Mouse (Mus musculus): ENCODE data around the gene Arl14. TPM values are rescaled to one million over a fixed set of nuclear protein-coding genes. Genes with fewer than 3 reads are reported as not detected.
"Not testable (repeated sequence)": the region's sequence is repeated elsewhere in the genome, so short reads cannot be mapped to it uniquely, and the experiment has no call there.

Gene Arl14
- polyA plus RNA-seq, 1 experiment, result not detected

- Histone ChIP-seq H3K4me1 (ENCODE audit: control insufficient read depth, insufficient read depth, low read length) (no peaks in the 10 kb centered on the region), H3K27ac (ENCODE audit: control insufficient read depth, insufficient read depth, low read depth, low read length, poor library complexity) (no peak overlapping the region), H3K4me3 (replicated peaks; ENCODE audit: control insufficient read depth, low read depth, low read length) (no peak overlapping the region)
- TF ChIP-seq POLR2A (IDR thresholded peaks at IDR 0.05; ENCODE audit: borderline replicate concordance, control insufficient read depth, low read depth, low read length) (no peak), CTCF (IDR thresholded peaks at IDR 0.05; ENCODE audit: control insufficient read depth, insufficient read depth, low read length) (no peak)
- WGBS, result 84% methylated on average over 12 of the region's 12 CpGs
These were observed 14.3 kb downstream of the Arl14 start for GRCm38 (mm10) chr3:69236491-69236890.

- H3K27ac ChIP-seq (ENCODE audit: control insufficient read depth, insufficient read depth, low read depth, low read length, poor library complexity), result no peak overlapping the region
- 43% methylated on average over 12 of the region's 12 CpGs for WGBS
- no peaks in the 10 kb centered on the region for H3K4me1 ChIP-seq (ENCODE audit: control insufficient read depth, insufficient read depth, low read length)
- TF ChIP-seq POLR2A (IDR thresholded peaks at IDR 0.05; ENCODE audit: borderline replicate concordance, control insufficient read depth, low read depth, low read length) (no peak), CTCF (IDR thresholded peaks at IDR 0.05; ENCODE audit: control insufficient read depth, insufficient read depth, low read length) (no peak)
- H3K4me3 ChIP-seq (replicated peaks; ENCODE audit: control insufficient read depth, low read depth, low read length), result no peak overlapping the region
These were observed 16.1 kb downstream of the Arl14 start for GRCm38 (mm10) chr3:69238141-69238851.

DNA sequence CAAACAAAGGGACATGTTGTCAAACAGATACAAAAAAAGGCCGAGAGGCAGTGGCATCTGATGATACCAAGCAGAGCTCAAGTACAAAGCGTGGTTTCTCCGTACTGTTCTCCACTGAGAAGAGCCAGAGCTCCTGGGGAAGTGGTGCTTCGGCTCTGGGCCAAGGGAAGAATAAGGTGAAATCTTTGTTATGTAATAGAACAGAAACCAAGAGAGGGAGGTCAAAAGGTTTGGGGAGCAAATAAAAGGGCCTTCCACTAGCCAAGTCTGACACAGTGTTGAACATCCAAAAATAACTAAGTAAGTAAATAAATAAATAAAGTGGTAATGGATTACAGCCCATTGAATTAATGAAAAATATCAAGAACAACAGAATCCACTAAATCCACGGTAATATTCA is 17.0 kb downstream of the Arl14 start:
- Histone ChIP-seq H3K27ac (ENCODE audit: control insufficient read depth, insufficient read depth, low read depth, low read length, poor library complexity) (no peak overlapping the region), H3K4me3 (replicated peaks; ENCODE audit: control insufficient read depth, low read depth, low read length) (no peak overlapping the region), H3K4me1 (ENCODE audit: control insufficient read depth, insufficient read depth, low read length) (no peaks in the 10 kb centered on the region)
- WGBS, result 55% methylated on average over 5 of the region's 5 CpGs
- no peak for TF ChIP-seq CTCF (IDR thresholded peaks at IDR 0.05; ENCODE audit: control insufficient read depth, insufficient read depth, low read length)
- no peak for TF ChIP-seq POLR2A (IDR thresholded peaks at IDR 0.05; ENCODE audit: borderline replicate concordance, control insufficient read depth, low read depth, low read length)

DNA sequence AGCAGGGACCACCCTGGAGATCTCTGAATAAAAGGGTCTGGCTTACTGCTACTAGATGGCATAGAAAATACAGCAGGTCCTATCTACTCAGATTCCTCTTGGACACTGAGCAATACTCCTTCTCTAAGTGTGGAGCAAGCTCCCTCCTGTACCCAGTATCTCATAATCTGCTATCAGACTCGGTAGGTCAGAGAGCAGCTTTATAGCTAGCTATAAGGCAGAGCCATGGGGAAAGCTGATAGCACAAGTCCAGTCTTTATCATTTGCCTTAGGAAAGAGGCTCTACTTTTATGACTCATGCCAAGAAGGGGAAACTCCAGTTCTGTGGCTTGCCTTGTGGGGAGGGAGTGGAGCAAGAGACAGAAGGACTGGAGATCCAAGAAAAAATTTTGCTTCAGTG is 18.8 kb downstream of the Arl14 start:
- no peaks in the 10 kb centered on the region for H3K4me1 ChIP-seq (ENCODE audit: control insufficient read depth, insufficient read depth, low read length)
- TF ChIP-seq POLR2A (IDR thresholded peaks at IDR 0.05; ENCODE audit: borderline replicate concordance, control insufficient read depth, low read depth, low read length) (no peak), CTCF (IDR thresholded peaks at IDR 0.05; ENCODE audit: control insufficient read depth, insufficient read depth, low read length) (no peak)
- no peak overlapping the region for H3K27ac ChIP-seq (ENCODE audit: control insufficient read depth, insufficient read depth, low read depth, low read length, poor library complexity)
- H3K4me3 ChIP-seq (replicated peaks; ENCODE audit: control insufficient read depth, low read depth, low read length), result no peak overlapping the region
- WGBS, result 49% methylated on average over 1 of the region's 1 CpGs

DNA sequence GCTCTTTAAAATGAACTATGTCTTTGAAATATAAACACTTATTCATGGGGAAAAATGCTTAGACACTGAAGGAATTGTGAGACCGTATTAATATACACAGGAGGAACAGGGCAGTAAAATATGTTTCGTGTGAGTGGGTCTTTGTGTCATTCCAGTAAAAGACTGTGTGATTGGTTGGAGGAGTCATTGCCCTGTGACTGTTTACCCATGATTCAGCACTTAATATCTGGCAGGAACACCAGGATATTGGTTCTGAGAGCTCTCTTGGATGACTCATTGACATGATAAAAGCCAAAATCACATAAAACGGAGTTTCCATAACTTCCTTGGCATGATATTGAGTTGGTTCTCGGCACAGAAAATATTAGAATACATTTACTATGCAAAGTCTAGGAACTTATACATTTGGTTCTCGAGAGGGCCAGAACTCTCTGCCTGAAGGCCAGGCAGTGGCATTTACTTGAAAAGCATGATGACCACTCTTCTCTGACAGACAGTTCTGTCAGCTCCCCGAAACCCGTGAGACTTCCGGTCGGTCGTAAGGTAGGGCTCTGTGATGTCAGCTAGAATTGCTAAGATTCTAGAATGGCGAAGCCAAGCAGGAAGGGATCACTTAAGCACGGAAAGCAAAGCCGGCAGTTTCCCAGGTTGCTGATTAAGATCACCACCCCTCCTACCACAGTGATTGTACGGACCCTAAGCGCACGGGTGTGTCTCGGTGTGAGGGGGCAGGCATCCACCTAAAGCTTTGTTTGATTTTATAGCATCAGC is 31.1 kb downstream of the Arl14 start:
- Histone ChIP-seq H3K4me3 (replicated peaks; ENCODE audit: control insufficient read depth, low read depth, low read length) (no peak overlapping the region), H3K4me1 (ENCODE audit: control insufficient read depth, insufficient read depth, low read length) (no peaks in the 10 kb centered on the region), H3K27ac (ENCODE audit: control insufficient read depth, insufficient read depth, low read depth, low read length, poor library complexity) (no peak overlapping the region)
- WGBS, result 85% methylated on average over 17 of the region's 17 CpGs
- no peak for TF ChIP-seq POLR2A (IDR thresholded peaks at IDR 0.05; ENCODE audit: borderline replicate concordance, control insufficient read depth, low read depth, low read length)
- no peak for TF ChIP-seq CTCF (IDR thresholded peaks at IDR 0.05; ENCODE audit: control insufficient read depth, insufficient read depth, low read length)

DNA sequence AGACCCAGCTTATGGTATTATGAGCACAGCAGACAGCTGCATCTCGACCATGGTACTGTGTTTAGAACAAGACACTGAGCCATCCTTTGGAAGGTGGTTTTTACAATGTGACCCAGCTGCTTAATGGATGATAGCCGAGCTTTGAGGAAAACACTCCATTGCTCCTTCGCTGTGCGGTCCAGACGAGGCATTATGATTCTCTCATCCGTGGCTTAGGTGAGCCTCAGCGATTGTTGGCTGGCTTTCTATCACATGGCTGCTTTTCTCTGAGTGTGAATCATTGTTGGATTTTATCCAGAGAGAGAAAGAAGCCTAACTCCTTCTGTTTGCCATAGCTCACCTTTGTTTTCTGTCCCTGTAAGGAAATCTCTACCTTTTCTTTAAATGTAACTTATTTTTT is 32.5 kb downstream of the Arl14 start:
- Histone ChIP-seq H3K4me3 (replicated peaks; ENCODE audit: control insufficient read depth, low read depth, low read length) (no peak overlapping the region), H3K4me1 (ENCODE audit: control insufficient read depth, insufficient read depth, low read length) (no peaks in the 10 kb centered on the region), H3K27ac (ENCODE audit: control insufficient read depth, insufficient read depth, low read depth, low read length, poor library complexity) (no peak overlapping the region)
- TF ChIP-seq CTCF (IDR thresholded peaks at IDR 0.05; ENCODE audit: control insufficient read depth, insufficient read depth, low read length) (no peak), POLR2A (IDR thresholded peaks at IDR 0.05; ENCODE audit: borderline replicate concordance, control insufficient read depth, low read depth, low read length) (no peak)
- WGBS, result 77% methylated on average over 7 of the region's 7 CpGs

DNA sequence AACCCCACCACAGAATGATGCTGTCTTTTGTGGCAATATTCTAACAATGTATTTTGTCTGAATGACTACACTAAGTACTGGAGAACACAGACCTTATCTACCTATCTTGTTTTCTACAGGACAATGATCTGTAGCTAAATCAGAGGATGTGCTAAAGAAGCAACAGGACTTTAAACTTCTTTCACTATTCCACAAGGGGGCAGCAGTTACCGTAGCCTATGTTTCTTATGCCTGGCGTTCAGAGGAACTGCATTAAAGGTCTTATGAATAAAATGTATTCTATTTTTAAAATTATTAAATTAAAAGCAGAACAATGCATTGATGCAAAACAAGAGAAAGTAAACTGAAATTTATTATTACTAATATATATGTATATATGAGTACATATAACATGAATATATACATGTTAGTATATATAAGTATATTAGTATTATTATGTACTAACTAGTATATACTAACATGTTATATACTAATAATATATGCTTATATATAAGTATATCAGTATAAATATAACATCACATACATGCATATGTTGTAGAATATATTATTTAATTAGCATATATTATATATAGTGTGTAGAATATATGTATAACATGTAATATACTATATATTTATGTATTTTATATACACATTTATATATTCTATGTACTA is 35.0 kb downstream of the Arl14 start:
- Histone ChIP-seq H3K4me1 (ENCODE audit: control insufficient read depth, insufficient read depth, low read length) (no peaks in the 10 kb centered on the region), H3K4me3 (replicated peaks; ENCODE audit: control insufficient read depth, low read depth, low read length) (no peak overlapping the region), H3K27ac (ENCODE audit: control insufficient read depth, insufficient read depth, low read depth, low read length, poor library complexity) (no peak overlapping the region)
- WGBS, result 6% methylated on average over 2 of the region's 2 CpGs
- no peak for TF ChIP-seq POLR2A (IDR thresholded peaks at IDR 0.05; ENCODE audit: borderline replicate concordance, control insufficient read depth, low read depth, low read length)
- TF ChIP-seq CTCF (IDR thresholded peaks at IDR 0.05; ENCODE audit: control insufficient read depth, insufficient read depth, low read length), result no peak

- Histone ChIP-seq H3K27ac (ENCODE audit: control insufficient read depth, insufficient read depth, low read depth, low read length, poor library complexity) (no peak overlapping the region), H3K4me3 (replicated peaks; ENCODE audit: control insufficient read depth, low read depth, low read length) (no peak overlapping the region), H3K4me1 (ENCODE audit: control insufficient read depth, insufficient read depth, low read length) (no peaks in the 10 kb centered on the region)
- WGBS, result 74% methylated on average over 7 of the region's 7 CpGs
- no peak for TF ChIP-seq CTCF (IDR thresholded peaks at IDR 0.05; ENCODE audit: control insufficient read depth, insufficient read depth, low read length)
These were observed 40.9 kb downstream of the Arl14 start for GRCm38 (mm10) chr3:69263010-69263643.

DNA sequence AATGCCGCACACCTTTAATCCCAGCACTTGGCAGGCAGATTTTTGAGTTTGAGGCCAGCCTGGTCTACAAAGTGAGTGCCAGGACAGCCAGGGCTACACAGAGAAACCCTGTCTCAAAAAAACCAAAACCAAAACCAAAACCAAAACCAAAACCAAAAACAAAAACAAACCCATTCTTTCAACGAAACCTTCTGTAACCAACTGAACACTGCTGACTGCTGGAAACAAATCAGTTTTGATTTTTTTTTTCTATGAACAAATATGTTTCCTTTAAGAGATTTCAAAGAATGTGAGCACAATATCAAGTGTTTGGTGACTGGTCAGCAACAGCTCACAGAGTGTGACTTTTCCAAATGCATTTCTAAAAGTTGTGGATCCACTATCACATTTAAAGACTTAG is 42.1 kb downstream of the Arl14 start:
- H3K4me3 ChIP-seq (replicated peaks; ENCODE audit: control insufficient read depth, low read depth, low read length); H3K4me1 ChIP-seq (ENCODE audit: control insufficient read depth, insufficient read depth, low read length); H3K27ac ChIP-seq (ENCODE audit: control insufficient read depth, insufficient read depth, low read depth, low read length, poor library complexity): not testable (repeated sequence)
- WGBS, result 66% methylated on average over 2 of the region's 2 CpGs

Measured in bone marrow, adult 2 months (tissue).